Mouse (Mus musculus): ENCODE results near the gene Ncdn. TPM values are rescaled to one million over a fixed set of nuclear protein-coding genes. Genes with fewer than 3 reads are reported as not detected.

Ncdn gene
- total RNA-seq, 2 experiments from 2014 or later = 15.8 to 17.1 TPM

GRCm38 (mm10) chr4:126732111-126732510, 21.1 kb downstream of the Ncdn start:
- no peak for DNase-seq

- no peak for DNase-seq
These were observed 45.8 kb downstream of the Ncdn start for GRCm38 (mm10) chr4:126707439-126707826.

GRCm38 (mm10) chr4:126706630-126707438, 46.4 kb downstream of the Ncdn start:
- DNase-seq = no peak

GRCm38 (mm10) chr4:126696908-126697307, 56.3 kb downstream of the Ncdn start:
- DNase-seq = no peak

Other genes with a start within 250 kb of the Ncdn start
- 10 to 100 TPM; 10.2 to 11.5 TPM for gene Ago4, start 220.0 kb downstream of the Ncdn start, total RNA-seq (2021)
- gene Clspn, start 196.5 kb downstream of the Ncdn start, total RNA-seq (2021) = under 1 TPM; 0.20 to 0.41 TPM
- 10 to 100 TPM; 13.8 to 13.9 TPM for gene 5730409E04Rik, start 143.6 kb downstream of the Ncdn start, total RNA-seq (2021)
- gene Psmb2, start 75.8 kb downstream of the Ncdn start, total RNA-seq (2021) = 100 to 1,000 TPM; 123 to 131 TPM
- not detected for gene Tfap2e, start 17.2 kb downstream of the Ncdn start, total RNA-seq (2021)
- 10 to 100 TPM; 30.9 to 32.1 TPM for gene AU040320, start 106 bp upstream of the Ncdn start, total RNA-seq (2021)
- 10 to 100 TPM; 20.0 to 23.1 TPM for gene Zmym4, start 214.7 kb upstream of the Ncdn start, total RNA-seq (2021)

Data from heart, adult 18-20 months (tissue).